Comparison of ENCODE assay signal across 8 mouse cellular contexts in genomic region chr17:32235534-32236191, GRCm38 (mm10). TPM values are rescaled to one million over a fixed set of nuclear protein-coding genes. Genes with fewer than 3 reads are reported as not detected.
DNase-seq lines count a peak whose midpoint lies in the region; ATAC-seq and TF ChIP-seq lines count a peak whose summit lies in the region.

No protein-coding gene starts in this region.

- TF ChIP-seq EP300 in heart, adult 2 months (IDR thresholded peaks at IDR 0.05; ENCODE audit: insufficient read depth, low read depth, low read length) = no peak

- no peaks in the 10 kb centered on the region for H3K9me3 ChIP-seq in embryonic facial prominence, embryonic 11.5 days (replicated peaks; ENCODE audit: control insufficient read depth, low read length)
- H3K9me3 ChIP-seq in limb, embryonic 13.5 days = no peaks in the 10 kb centered on the region

- TF ChIP-seq CTCF in heart, adult 2 months (IDR thresholded peaks at IDR 0.05) = no peak

- WGBS in embryonic facial prominence, embryonic 11.5 days = 59% methylated on average over 5 of the region's 5 CpGs
- 40% methylated on average over 5 of the region's 5 CpGs for WGBS in heart, adult 2 months
- 54% methylated on average over 5 of the region's 5 CpGs for WGBS in limb, embryonic 13.5 days

- DNase-seq in adrenal gland, postnatal 10 days = peak; percentile 67
- no peak for DNase-seq in adrenal gland, adult 8-10 months
- DNase-seq in embryonic facial prominence, embryonic 11.5 days (ENCODE audit: low spot score) = peak; percentile 60
- peak; percentile 75 to 77 for DNase-seq in heart, adult 2 months
- DNase-seq in kidney, adult 9 months = peak; percentile 38
- DNase-seq in ovary, postnatal 36 days (ENCODE audit: low spot score) = peak; percentile 34

- no peak; the same call in 1 of the 2 replicates for ATAC-seq in embryonic facial prominence, embryonic 11.5 days (replicated peaks; ENCODE audit: insufficient number of reproducible peaks, low FRiP score, low TSS enrichment, low read depth)
- peak; percentile 48 for ATAC-seq in limb, embryonic 13.5 days (ENCODE audit: low FRiP score, low read depth)
- no peak for ATAC-seq in erythroid progenitor cell, adult 5-6 weeks (replicated peaks; ENCODE audit: low FRiP score, poor library complexity, severe bottlenecking)

- no peak overlapping the region for H3K4me3 ChIP-seq in embryonic facial prominence, embryonic 11.5 days (ENCODE audit: low read depth, low read length)
- H3K4me3 ChIP-seq in heart, adult 2 months = no peak overlapping the region
- H3K4me3 ChIP-seq in limb, embryonic 13.5 days = no peak overlapping the region

- no peak overlapping the region for H3K27ac ChIP-seq in embryonic facial prominence, embryonic 11.5 days (replicated peaks; ENCODE audit: low read depth, low read length)
- H3K27ac ChIP-seq in heart, adult 2 months = no peak overlapping the region
- no peak overlapping the region; the same call in 1 of the 2 replicates for H3K27ac ChIP-seq in limb, embryonic 13.5 days

- no peak for TF ChIP-seq POLR2A in heart, adult 2 months (IDR thresholded peaks at IDR 0.05; ENCODE audit: insufficient read depth, low read depth, low read length)

- H3K4me1 ChIP-seq in embryonic facial prominence, embryonic 11.5 days (ENCODE audit: control insufficient read depth, insufficient read depth, low read length) = peaks cover 6% of the 10 kb centered on the region
- H3K4me1 ChIP-seq in heart, adult 2 months (ENCODE audit: control insufficient read depth, insufficient read depth, low read length) = peaks cover 11% of the 10 kb centered on the region
- H3K4me1 ChIP-seq in limb, embryonic 13.5 days = peaks cover 16% of the 10 kb centered on the region

- peaks cover 7% of the 10 kb centered on the region for H3K79me2 ChIP-seq in heart, adult 2 months (replicated peaks; ENCODE audit: control insufficient read depth, insufficient read depth, low read length)

- H3K9ac ChIP-seq in embryonic facial prominence, embryonic 11.5 days (replicated peaks; ENCODE audit: low read length) = no peak overlapping the region
- H3K9ac ChIP-seq in heart, adult 2 months (ENCODE audit: low read depth, low read length) = no peak overlapping the region
- H3K9ac ChIP-seq in limb, embryonic 13.5 days = no peak overlapping the region

- intact Hi-C loops in heart, adult 2 months (cut with DNase I) = no loop called here

- no peaks in the 10 kb centered on the region for H3K36me3 ChIP-seq in embryonic facial prominence, embryonic 11.5 days (replicated peaks; ENCODE audit: control insufficient read depth, insufficient read depth, low read depth, low read length)
- H3K36me3 ChIP-seq in heart, adult 2 months (ENCODE audit: control insufficient read depth, insufficient read depth, low read length) = peaks cover 18% of the 10 kb centered on the region
- peaks cover 10% of the 10 kb centered on the region for H3K36me3 ChIP-seq in limb, embryonic 13.5 days

- no peaks in the 10 kb centered on the region for H3K27me3 ChIP-seq in embryonic facial prominence, embryonic 11.5 days (ENCODE audit: control insufficient read depth, insufficient read depth, low read length)
- H3K27me3 ChIP-seq in heart, adult 2 months (ENCODE audit: control insufficient read depth, insufficient read depth, low read length) = no peaks in the 10 kb centered on the region
- H3K27me3 ChIP-seq in limb, embryonic 13.5 days = no peaks in the 10 kb centered on the region

- no peak overlapping the region; the same call in 1 of the 2 replicates for H3K4me2 ChIP-seq in embryonic facial prominence, embryonic 11.5 days (ENCODE audit: low read depth, low read length)
- no peak overlapping the region for H3K4me2 ChIP-seq in limb, embryonic 13.5 days (replicated peaks)

RNA-seq across cellular contexts. Expression of gene Ephx3, which starts 46.3 kb away (rescaled TPM):
- total RNA-seq in adrenal gland, postnatal 10 days (2021) = under 1 TPM in 1 of 2 experiments, not detected in 1; 0.42 TPM
- total RNA-seq in adrenal gland, adult 8-10 months (2022) = under 1 TPM; 0.13 to 0.43 (median 0.31) TPM
- polyA plus RNA-seq in embryonic facial prominence, embryonic 11.5 days (2014; fragmentation: Nextera tagmentation; extraction: Ambion mirVana) = not detected in 2 replicates
- 1 to 10 TPM; 1.1 to 1.3 TPM for total RNA-seq in heart, adult 2 months (2021)
- polyA plus RNA-seq in heart, adult 2 months (2012; rRNA removed) = 2.6 and 2.9 TPM in 2 replicates
- 0.26 and 0.29 TPM in 2 replicates for polyA plus RNA-seq in limb, embryonic 13.5 days (2015; fragmentation: Nextera tagmentation; extraction: Ambion mirVana)
- 0.84 TPM in 1 of 2 replicates, not detected in the other for total RNA-seq in erythroid progenitor cell, adult 5-6 weeks (2015; ENCODE audit: low replicate concordance)
- total RNA-seq in erythroid progenitor cell, adult 5-6 weeks (2017; ENCODE audit: low replicate concordance) = 1.4 and 2.7 TPM in 2 replicates

RNA-seq across cellular contexts. Expression of gene Brd4, which starts 48.9 kb away (rescaled TPM):
- total RNA-seq in adrenal gland, postnatal 10 days (2021) = 10 to 100 TPM; 80.6 to 98.0 TPM
- total RNA-seq in adrenal gland, adult 8-10 months (2022) = 100 to 1,000 TPM in 3 of 4 experiments, 10 to 100 TPM in 1; 95.4 to 135 (median 109) TPM
- polyA plus RNA-seq in embryonic facial prominence, embryonic 11.5 days (2014; fragmentation: Nextera tagmentation; extraction: Ambion mirVana) = 81.5 and 85.1 TPM in 2 replicates
- total RNA-seq in heart, adult 2 months (2021) = 10 to 100 TPM; 53.3 to 55.6 TPM
- 16.5 and 21.7 TPM in 2 replicates for polyA plus RNA-seq in heart, adult 2 months (2012; rRNA removed)
- polyA plus RNA-seq in limb, embryonic 13.5 days (2015; fragmentation: Nextera tagmentation; extraction: Ambion mirVana) = 99.1 and 109 TPM in 2 replicates
- 116 and 144 TPM in 2 replicates for total RNA-seq in erythroid progenitor cell, adult 5-6 weeks (2015; ENCODE audit: low replicate concordance)
- 61.8 and 82.5 TPM in 2 replicates for total RNA-seq in erythroid progenitor cell, adult 5-6 weeks (2017; ENCODE audit: low replicate concordance)
